ENCODE assay signal across 7 mouse cellular contexts in the genomic region with DNA sequence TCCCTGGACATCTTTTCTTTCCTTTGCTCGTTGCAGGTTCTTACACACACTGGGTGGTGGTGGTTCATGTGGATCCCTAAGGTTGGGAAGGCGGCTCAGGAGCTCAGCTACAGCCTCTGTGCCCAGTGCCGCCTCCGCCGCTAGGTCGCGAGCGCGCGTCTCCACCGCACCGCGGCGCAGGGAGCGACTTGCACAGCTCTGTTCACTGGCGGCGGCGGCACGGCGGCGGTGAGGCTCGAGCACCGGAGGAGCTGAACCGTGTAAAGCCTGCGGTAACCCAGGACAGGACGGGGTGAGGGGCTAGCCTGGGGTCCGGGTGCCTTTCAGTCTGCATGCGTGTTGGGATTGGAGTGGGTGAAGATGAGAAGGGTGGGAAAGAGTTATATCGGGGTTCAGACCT. TPM values are rescaled to one million over a fixed set of nuclear protein-coding genes. Genes with fewer than 3 reads are reported as not detected.
DNase-seq lines count a peak whose midpoint lies in the region; ATAC-seq lines count a peak whose summit lies in the region.

TSS of gene Mrap2 (plus strand) at position 201 of the 400 bp plus-strand sequence.

- ATAC-seq in midbrain, embryonic 11.5 days (ENCODE audit: low FRiP score): peak; percentile 93
- peak; percentile 75; the same call in 1 of the 2 replicates for ATAC-seq in stomach, embryonic 16.5 days (ENCODE audit: insufficient read depth, low FRiP score)

- peaks cover 18% of the 10 kb centered on the region for H3K27me3 ChIP-seq in midbrain, embryonic 11.5 days (ENCODE audit: control insufficient read depth, insufficient read depth, low read length)
- H3K27me3 ChIP-seq in stomach, embryonic 16.5 days (ENCODE audit: control insufficient read depth, insufficient read depth, low read length): peaks cover 31% of the 10 kb centered on the region; the same call in 1 of the 2 replicates

- intact Hi-C loops in left cerebral cortex, postnatal 25 days (cut with DNase I): no loop called here

- H3K9me3 ChIP-seq in midbrain, embryonic 11.5 days (ENCODE audit: control insufficient read depth, low read length): no peaks in the 10 kb centered on the region
- H3K9me3 ChIP-seq in stomach, embryonic 16.5 days (replicated peaks; ENCODE audit: control insufficient read depth, low read length): no peaks in the 10 kb centered on the region

- WGBS in midbrain, embryonic 11.5 days: under 1% methylated on average over 29 of the region's 29 CpGs
- 1% methylated on average over 29 of the region's 29 CpGs for WGBS in stomach, embryonic 16.5 days

- H3K36me3 ChIP-seq in midbrain, embryonic 11.5 days (ENCODE audit: control insufficient read depth, insufficient read depth, low read length): no peaks in the 10 kb centered on the region
- H3K36me3 ChIP-seq in stomach, embryonic 16.5 days (ENCODE audit: control insufficient read depth, insufficient read depth, low read length): no peaks in the 10 kb centered on the region

- no peak within 1 kb of the TSS for H3K27ac ChIP-seq in midbrain, embryonic 11.5 days (ENCODE audit: low read depth, low read length)
- H3K27ac ChIP-seq in stomach, embryonic 16.5 days (ENCODE audit: low read length): no peak within 1 kb of the TSS

- H3K4me3 ChIP-seq in midbrain, embryonic 11.5 days (ENCODE audit: low read depth, low read length): peak within 1 kb of the TSS; percentile 29
- peak within 1 kb of the TSS; percentile 29 for H3K4me3 ChIP-seq in stomach, embryonic 16.5 days (replicated peaks; ENCODE audit: low read length)

- DNase-seq in adrenal gland, postnatal 25 days: peak; percentile 84
- peak; percentile 35 to 67 for DNase-seq in cerebellum, postnatal 4 days (ENCODE audit: low spot score in 2 of 2)
- peak; percentile 43 for DNase-seq in gastrocnemius, postnatal 10 days
- peak; percentile 11 for DNase-seq in kidney, adult 11 months
- peak; percentile 70 to 78 for DNase-seq in left cerebral cortex, postnatal 25 days (ENCODE audit: low spot score in 2 of 2)
- peak; percentile 96 for DNase-seq in midbrain, embryonic 11.5 days (ENCODE audit: low spot score, missing footprints)

- peak within 1 kb of the TSS; percentile 74 for H3K4me2 ChIP-seq in midbrain, embryonic 11.5 days
- peak within 1 kb of the TSS; percentile 46 for H3K4me2 ChIP-seq in stomach, embryonic 16.5 days (ENCODE audit: low read depth, low read length)

- peaks cover 11% of the 10 kb centered on the region for H3K4me1 ChIP-seq in midbrain, embryonic 11.5 days (ENCODE audit: control insufficient read depth, insufficient read depth, low read length)
- peaks cover 5% of the 10 kb centered on the region; the same call in 1 of the 2 replicates for H3K4me1 ChIP-seq in stomach, embryonic 16.5 days (ENCODE audit: control insufficient read depth, insufficient read depth, low read length)

- peak within 1 kb of the TSS; percentile 24; the same call in 1 of the 2 replicates for H3K9ac ChIP-seq in midbrain, embryonic 11.5 days (ENCODE audit: low read length)
- peak within 1 kb of the TSS; percentile 2; the same call in 1 of the 2 replicates for H3K9ac ChIP-seq in stomach, embryonic 16.5 days (ENCODE audit: low read length)

RNA-seq across cellular contexts. Expression of gene Mrap2, which starts in this region (rescaled TPM):
- 1.5 TPM in 1 of 2 replicates, not detected in the other for total RNA-seq in adrenal gland, postnatal 25 days (2021)
- 1 to 10 TPM in 1 of 2 experiments, under 1 TPM in 1; 0.75 to 1.2 TPM for total RNA-seq in gastrocnemius, postnatal 10 days (2021)
- 1 to 10 TPM; 4.2 to 5.7 TPM for total RNA-seq in left cerebral cortex, postnatal 25 days (2021)
- polyA plus RNA-seq in midbrain, embryonic 11.5 days (2014; fragmentation: Nextera tagmentation; extraction: Ambion mirVana): not detected in 2 replicates
- 0.13 and 0.25 TPM in 2 replicates for polyA plus RNA-seq in stomach, embryonic 16.5 days (2015; fragmentation: Nextera tagmentation; extraction: Ambion mirVana)

Comparison
In these comparisons a context has a peak if more than half of its experiments do, and no peak if none do; other contexts are left out.
1. Peak in DNase-seq, ATAC-seq, H3K4me3 ChIP-seq, H3K9ac ChIP-seq and H3K4me2 ChIP-seq in midbrain, embryonic 11.5 days; RNA of the gene not detected or under 1 TPM.
2. Peak in ATAC-seq, H3K4me3 ChIP-seq, H3K9ac ChIP-seq and H3K4me2 ChIP-seq in stomach, embryonic 16.5 days; RNA of the gene not detected or under 1 TPM.
3. DNase-seq: peak in every context shown above with its lines; median percentile 96 in midbrain, embryonic 11.5 days; 84 in adrenal gland, postnatal 25 days; 74 in left cerebral cortex, postnatal 25 days; 51 in cerebellum, postnatal 4 days; 43 in gastrocnemius, postnatal 10 days; 11 in kidney, adult 11 months.